Mouse (Mus musculus) testis, adult 2 months (tissue): ENCODE data around the gene Eaf1.

Experiments used
- CTCF ChIP-seq: fragments of 200-500 bp; IDR thresholded peaks from 2 replicates; pipeline ENCODE4 v1.5.1; 2012; ENCODE audit warnings: low read depth, mild to moderate bottlenecking, inconsistent platforms, low read length, moderate library complexity; ENCODE audit not compliant: control insufficient read depth, insufficient read depth, insufficient replicate concordance
- POLR2A ChIP-seq: fragments of 200-500 bp; IDR thresholded peaks from 2 replicates; pipeline ENCODE4 v1.6.1; 2012; ENCODE audit warnings: low read depth, mild to moderate bottlenecking, inconsistent platforms, low read length, moderate library complexity; ENCODE audit not compliant: control insufficient read depth

GRCm38 (mm10) chr14:31503406-31503805, 9.2 kb downstream of the Eaf1 start:
- TF ChIP-seq CTCF (no peak), POLR2A (no peak)
